Mouse (Mus musculus): ENCODE measurements around the gene Dpysl4.

Dpysl4 gene

DNA sequence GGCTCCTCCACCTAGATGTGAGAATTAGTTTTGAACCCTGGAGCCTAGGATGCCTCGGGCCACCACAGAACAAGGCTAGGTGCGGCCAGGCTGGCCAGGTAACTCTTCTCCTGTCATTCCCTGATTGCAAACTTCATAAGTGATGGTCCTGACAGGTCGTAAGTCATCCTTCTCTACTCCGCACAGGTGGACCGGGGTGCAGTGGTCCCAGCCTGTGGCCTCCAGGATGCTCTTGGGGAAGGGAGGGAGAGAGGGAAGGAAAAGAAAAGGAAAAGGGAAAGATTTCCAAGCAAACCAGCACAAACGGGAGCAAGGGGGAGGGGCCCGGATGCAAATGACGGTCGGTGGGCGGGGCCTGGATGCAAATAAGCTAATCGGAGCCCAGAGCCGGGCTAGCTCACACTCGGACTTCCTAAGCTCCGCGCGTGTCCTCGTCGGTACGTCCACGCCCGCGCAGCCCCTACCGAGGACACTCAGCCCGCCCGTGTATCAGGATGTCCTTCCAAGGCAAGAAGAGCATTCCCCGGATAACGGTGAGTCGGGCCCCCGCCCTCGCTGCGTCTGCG, at the start of gene Dpysl4:
Gene Dpysl4 (plus strand): TSS at position 373 of the 566 bp plus-strand sequence.
- no peak for DNase-seq (ENCODE audit: low spot score)

DNA sequence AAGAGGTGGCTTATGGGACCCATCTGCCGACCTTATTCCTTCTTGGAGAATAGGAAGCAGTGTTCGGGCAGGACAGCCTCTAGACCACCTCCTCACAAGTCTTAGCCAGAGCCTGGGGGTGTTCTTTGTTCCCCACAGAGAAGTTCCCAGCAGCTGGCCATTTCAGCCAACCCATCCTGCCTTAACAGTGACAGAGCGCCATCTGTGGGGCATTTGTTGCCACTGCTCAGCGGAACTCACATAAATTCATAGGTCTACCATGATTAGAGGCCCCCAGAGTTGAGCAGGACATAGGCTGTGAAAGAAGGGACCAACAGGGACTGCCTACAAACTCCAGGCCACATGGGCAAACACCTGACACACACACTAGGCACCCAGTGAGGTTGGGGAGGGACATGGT, 22.4 kb upstream of the Dpysl4 start:
- peak; percentile 18 for DNase-seq (ENCODE audit: low spot score)

DNA sequence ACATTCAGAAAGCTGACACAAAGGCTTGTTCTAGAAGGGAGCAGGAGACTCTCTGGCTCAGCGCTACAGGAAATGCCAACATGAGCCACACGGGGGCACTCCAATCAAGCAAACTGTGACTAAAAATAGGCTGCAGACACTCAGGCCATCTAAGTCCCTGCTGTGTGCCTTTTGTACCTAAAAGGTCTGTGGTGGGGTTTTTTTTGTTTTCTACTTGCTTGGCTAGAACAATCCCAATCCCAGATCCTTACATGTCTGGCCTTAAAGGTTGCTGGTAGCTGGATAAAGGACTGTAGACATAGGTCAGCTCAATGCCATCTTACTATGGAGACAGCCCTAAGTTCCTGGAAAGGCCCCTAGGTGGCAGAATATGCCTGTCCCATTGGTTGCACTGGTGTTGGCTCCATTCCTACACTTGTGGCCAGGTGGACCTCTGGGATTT, 17.6 kb upstream of the Dpysl4 start:
- DNase-seq (ENCODE audit: low spot score): peak; percentile 86

DNA sequence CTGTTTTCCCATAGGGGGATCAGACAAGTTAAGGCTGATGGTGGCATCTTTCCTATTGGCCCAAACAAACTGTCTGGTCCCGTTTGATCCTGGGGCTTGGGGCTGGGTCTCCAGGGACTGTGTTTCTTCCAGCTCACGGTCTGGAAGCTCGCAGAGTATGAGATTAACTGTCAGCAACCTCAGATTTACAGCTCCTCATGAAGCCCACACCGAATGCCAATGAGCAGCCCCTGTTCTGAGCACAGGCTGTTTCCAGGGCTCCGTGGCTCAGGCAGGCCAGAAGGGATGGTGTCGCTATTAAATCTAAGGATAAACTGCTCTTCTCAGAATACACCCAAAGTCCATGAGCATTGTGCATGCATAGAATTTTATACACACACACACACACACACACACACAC, 11.6 kb upstream of the Dpysl4 start:
- DNase-seq (ENCODE audit: low spot score): no peak

DNA sequence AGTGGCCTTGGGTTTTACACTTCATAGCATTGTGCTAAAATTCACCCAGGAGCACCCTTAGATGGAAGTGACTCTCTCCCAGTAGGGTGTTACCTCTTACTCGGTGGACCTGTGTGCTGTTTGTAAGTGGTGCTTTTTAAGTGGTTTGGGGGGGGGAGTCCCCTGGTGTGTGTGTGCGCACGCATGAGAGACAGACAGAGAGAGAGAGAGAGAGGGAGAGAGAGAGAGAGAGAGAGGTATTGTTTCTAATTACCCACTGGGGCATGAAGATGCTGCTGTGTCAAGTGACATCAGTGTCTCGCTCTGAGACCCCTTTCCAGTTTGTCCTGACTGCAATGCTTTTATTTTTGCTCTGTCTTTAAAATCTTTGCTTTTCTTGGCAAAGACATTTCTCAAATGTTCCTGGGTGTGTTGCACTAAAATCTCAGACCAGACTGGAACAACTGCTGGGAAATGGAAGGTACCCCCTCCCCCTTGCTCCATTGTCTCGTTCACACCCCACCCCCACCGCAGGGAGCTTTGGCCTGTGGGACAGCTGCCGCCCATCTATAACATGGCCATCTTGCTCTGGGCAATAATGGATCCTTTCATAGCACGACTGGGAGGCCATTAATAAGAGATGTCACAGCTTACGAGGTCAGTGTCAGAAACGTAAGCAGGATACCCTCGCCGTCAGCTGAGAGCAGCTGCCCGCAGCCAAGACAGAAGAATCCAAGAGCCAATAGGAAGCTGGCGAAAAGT, 10.6 kb upstream of the Dpysl4 start:
- DNase-seq (ENCODE audit: low spot score): no peak

DNA sequence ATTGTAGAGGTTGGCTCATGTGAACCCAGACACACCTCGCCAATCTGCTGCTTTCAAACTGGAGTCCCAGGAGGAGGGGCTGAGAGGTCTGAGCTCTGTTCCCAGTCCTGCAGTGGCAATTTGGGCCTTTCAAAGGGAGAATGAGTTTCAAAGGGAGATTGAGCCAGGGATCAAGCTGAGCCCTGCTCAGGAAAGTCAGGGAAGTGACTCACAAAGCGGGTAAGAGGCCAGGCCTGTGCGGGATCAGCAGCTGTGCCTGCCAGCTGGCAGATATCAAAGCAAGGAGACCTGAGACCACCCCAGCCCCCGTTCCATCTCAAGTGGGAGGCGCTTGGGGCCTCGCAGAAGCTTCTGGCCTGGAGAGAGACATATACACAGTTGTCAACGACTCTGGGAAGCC, 8.5 kb upstream of the Dpysl4 start:
- DNase-seq (ENCODE audit: low spot score): no peak

GRCm38 (mm10) chr7:139078181-139078580, 7.6 kb upstream of the Dpysl4 start:
- no peak for DNase-seq (ENCODE audit: low spot score)

GRCm38 (mm10) chr7:139079141-139079540, 6.7 kb upstream of the Dpysl4 start:
- DNase-seq (ENCODE audit: low spot score): no peak

- no peak for DNase-seq (ENCODE audit: low spot score)
Measured at GRCm38 (mm10) chr7:139080714-139081113, 5.1 kb upstream of the Dpysl4 start.

- DNase-seq (ENCODE audit: low spot score): no peak
Measured at GRCm38 (mm10) chr7:139081158-139081557, 4.6 kb upstream of the Dpysl4 start.

DNA sequence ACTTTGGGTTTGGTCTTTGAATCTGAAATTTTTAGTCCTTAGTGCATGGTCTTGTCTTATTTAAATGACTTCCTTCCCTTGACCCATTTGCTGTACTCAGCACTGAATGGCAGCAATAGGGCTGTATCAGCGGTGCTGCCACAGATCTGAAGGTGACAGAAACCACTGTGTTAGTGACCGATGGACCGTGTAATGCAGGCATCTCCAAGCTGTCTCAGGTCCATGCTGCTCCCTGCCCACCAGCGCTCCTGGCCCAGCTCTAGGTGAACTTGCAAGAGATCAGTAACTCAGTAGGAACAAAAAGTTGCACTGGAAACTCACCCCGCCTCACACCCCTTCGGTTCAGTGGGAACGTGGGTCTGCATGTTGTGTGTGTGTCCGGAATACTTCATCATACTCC, 3.5 kb upstream of the Dpysl4 start:
- no peak for DNase-seq (ENCODE audit: low spot score)

DNA sequence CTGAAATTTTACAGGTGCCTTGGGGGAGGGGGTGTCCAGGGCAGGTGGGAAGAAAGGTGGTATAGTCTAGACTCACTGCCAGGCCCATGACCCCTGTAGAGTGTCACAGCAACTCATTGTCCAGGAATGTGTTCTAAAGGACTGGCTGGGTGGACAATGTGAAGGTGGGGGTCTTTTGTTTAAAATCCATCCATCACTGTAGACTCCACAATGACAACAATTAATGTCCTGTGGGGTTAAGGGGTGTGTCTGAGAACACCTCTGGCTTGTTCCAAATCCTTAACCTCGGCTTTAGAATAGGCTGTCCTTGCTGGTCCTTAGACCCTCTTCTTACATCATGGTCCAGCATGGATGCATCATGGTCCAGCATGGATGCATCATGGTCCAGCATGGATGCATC, 1.5 kb upstream of the Dpysl4 start:
- DNase-seq (ENCODE audit: low spot score): no peak

- DNase-seq (ENCODE audit: low spot score): no peak
Measured at GRCm38 (mm10) chr7:139086195-139087158, 676 bp downstream of the Dpysl4 start.

DNA sequence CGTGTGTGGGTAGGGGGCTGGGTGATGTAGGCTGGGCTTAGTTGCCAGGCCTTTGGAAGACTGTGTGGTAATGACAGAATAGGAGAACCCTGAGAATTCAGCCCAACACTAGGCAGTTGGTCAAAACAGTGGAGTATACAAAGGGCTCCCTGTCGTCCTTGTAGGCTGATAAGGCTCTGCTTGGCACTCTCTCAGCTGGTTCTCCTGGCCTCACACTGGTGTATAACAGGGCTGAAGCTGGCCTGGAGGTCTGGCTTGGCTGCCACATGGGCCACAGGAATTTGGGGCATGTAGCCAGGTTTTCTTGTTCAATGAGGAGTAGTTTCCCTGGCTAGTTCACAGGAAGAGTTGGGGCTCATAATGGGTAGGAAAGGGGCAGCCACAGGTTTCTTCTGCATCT, 2.0 kb downstream of the Dpysl4 start:
- peak; percentile 30 for DNase-seq (ENCODE audit: low spot score)

DNA sequence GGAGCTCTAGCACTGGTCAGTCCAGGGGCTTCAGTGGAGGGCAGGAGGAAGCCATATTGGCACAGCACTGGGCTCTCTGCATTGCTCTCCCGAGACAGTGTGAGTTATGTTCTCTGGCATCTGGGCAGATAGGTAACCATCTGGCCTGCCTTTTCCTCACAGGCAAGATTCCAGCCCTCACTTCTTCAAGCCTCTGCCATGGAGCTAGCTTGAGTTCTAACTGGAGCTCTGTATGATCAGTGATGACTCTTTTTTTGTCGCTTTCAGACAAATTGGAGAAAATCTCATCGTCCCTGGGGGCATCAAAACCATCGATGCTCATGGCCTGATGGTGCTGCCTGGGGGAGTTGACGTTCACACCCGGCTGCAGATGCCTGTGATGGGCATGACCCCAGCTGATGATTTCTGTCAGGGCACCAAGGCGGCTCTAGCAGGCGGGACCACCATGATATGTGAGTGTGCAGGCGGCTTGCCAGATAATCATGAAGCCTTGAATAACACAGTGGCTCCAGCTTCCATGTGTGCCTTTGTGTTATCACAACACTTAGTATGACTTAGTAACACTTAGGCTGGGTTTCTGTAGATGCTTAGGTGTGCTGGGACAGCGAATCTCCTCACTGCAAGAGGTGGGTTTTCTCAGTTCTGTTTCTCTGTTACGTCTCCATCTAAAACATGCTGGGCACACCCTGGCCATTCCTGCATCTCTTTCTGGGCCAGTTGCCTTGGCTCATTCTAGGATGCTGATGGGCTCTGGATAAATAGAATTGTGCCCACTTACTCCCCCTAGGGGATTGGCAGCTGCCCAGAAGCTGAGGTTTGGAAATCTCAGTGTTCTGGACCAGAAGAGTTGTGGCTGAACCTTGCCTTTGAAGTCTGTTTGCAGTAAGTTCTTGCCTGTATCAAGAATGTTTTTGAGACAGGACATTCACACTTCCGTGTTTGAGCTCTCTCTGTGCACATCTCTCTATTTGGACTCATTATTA, 4.4 kb downstream of the Dpysl4 start:
- DNase-seq (ENCODE audit: low spot score): no peak

DNA sequence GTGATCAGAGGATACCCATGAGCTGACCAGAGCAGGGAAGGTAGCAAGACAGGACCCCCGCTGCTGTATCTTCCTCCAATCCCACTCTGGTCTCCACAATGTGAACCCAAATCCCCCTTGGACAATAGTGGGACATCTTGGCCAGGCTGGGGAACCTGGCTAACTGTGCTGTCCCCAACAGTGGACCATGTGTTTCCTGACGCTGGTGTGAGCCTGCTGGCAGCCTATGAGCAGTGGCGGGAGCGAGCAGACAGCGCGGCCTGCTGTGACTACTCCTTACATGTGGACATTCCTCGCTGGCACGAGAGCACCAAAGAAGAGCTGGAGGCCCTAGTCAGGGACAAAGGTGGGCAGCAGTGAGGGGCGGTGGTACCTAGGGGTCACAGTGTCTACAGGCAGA, 5.9 kb downstream of the Dpysl4 start:
- no peak for DNase-seq (ENCODE audit: low spot score)

DNA sequence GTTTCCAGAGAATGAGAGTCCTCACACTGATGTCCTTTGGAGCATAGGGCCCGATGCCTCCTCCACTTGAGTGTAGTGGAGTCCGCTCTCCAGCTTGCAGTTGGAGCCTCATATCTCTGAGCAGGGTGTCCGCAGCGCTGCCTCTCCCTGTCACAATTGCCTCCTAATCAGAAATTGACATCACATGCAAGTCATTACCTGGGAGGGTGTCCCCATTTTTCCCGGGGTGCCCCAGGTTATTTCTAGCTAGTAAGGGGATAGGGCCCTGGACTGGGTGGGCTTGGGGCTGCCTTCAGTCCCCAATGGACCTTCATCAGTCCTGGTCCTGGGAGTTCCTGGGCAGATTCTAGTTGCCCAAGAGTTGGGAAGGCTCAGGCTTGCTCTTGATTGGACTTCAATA, 6.9 kb downstream of the Dpysl4 start:
- no peak for DNase-seq (ENCODE audit: low spot score)

- no peak for DNase-seq (ENCODE audit: low spot score)
Measured at GRCm38 (mm10) chr7:139093124-139093523, 7.3 kb downstream of the Dpysl4 start.

DNA sequence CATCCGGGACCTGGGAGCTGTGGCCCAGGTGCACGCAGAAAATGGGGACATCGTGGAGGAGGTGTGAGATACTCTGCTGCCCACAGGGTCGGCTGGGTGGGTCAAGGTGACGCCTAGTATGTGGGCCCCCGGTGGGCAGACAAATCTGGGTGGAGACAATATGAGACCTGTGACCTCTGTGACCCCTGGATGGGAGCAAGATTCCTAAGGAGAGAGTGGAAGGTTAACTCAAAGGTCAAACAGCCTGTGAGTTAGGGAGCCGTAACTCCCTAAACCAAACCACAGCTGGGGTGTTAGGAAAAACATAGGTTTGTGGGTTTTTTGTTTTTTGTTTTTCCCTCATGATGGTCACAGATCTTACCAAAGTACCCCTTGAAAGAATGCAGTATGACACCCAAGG, 8.0 kb downstream of the Dpysl4 start:
- DNase-seq (ENCODE audit: low spot score): no peak

DNA sequence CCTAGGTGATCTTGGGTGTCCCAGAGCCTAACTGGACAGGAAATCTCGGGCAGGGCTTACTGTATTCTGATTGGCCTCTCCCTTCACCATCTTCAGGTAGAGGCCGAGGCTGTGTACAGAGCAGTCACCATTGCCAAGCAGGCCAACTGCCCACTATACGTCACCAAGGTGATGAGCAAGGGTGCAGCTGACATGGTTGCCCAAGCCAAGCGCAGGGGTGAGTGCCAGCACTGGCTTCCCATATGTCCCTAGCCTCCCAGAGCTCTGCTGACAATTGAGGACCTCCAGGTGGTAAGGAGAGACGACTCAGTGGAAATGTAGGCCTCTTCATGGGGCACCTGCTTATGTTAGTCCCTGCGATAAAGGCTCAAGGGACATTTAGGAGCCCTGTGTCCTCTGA, 9.0 kb downstream of the Dpysl4 start:
- DNase-seq (ENCODE audit: low spot score): no peak

- DNase-seq (ENCODE audit: low spot score): no peak
Measured at GRCm38 (mm10) chr7:139095282-139095681, 9.5 kb downstream of the Dpysl4 start.

DNA sequence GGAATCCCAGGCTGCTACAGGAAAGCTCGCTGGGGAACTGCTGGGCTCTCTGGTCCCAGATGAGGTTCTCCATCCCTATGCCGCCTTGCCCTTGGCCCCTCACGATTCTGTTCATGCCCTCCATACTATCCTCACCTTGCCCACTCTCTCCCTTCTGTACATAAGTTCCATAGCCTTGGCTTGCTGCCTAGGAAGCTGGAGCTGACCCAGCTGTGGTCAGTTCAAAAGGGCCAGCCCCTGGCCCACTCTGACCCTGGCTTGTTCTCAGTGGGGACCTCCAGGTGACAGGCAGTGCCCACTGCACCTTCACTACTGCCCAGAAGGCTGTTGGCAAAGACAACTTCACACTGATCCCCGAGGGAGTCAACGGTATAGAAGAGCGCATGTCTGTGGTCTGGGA, 10.6 kb downstream of the Dpysl4 start:
- DNase-seq (ENCODE audit: low spot score): no peak
